Mouse (Mus musculus) lung, adult 2 months (tissue): ENCODE results near the gene Lyrm1.

Experiments
- CTCF ChIP-seq: fragments of 200-500 bp; IDR thresholded peaks from 2 replicates; pipeline ENCODE4 v1.5.1; 2011; ENCODE audit warnings: mild to moderate bottlenecking, low read length, control low read depth; ENCODE audit not compliant: insufficient read depth
- POLR2A ChIP-seq: fragments of 200-500 bp; IDR thresholded peaks from 2 replicates; pipeline ENCODE4 v1.6.1; 2011; ENCODE audit warnings: low read depth, mild to moderate bottlenecking, control low read depth, low read length, borderline replicate concordance; ENCODE audit errors: extremely low read depth

DNA sequence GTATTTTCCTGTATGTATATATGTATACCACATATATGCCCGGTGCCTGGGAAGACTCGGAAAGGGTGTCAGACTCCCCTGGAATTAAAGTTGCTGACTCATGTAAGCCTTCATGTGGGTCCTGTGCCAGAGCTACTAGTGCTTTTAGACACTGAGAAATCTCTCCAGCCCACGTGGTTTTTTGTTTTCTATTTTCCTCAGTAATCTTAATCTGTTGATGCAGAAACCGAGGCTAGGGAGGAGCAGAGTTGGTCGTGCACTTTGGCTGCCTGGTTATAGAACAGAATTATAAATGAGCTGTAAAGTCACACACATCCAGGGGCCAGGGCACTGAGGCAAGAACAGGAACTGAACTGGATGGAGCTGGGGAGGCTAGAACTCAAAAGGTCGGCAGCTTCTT lies 64.3 kb downstream of the Lyrm1 start:
- TF ChIP-seq CTCF = no peak
- no peak for TF ChIP-seq POLR2A
